Mouse (Mus musculus) C2C12 (cell line): ENCODE measurements at regions not wholly inside any gene's neighbourhood (a gene's known extent, or its start where the extent isn't known, plus 50 kb on each side); places are given as distances from the start of the nearest gene placed in this dataset.

Experiments used
- H3K27me3 ChIP-seq: one replicate; pipeline ENCODE4 v1.6.1; 2011; ENCODE audit not compliant: control insufficient read depth, insufficient read depth, insufficient read length
- H3K36me3 ChIP-seq: one replicate; pipeline ENCODE4 v1.6.1; 2011; ENCODE audit not compliant: control insufficient read depth, insufficient read depth
- H3K4me3 ChIP-seq: one replicate; pipeline ENCODE4 v1.5.1; 2011; ENCODE audit warnings: mild to moderate bottlenecking, control low read depth; ENCODE audit not compliant: poor library complexity, insufficient read depth, severe bottlenecking
- H3K79me2 ChIP-seq: one replicate; pipeline ENCODE4 v1.6.1; 2011; ENCODE audit not compliant: control insufficient read depth, insufficient read depth
- H3K79me3 ChIP-seq: one replicate; pipeline ENCODE4 v1.6.1; 2011; ENCODE audit warnings: low read depth, control low read depth
- H3ac ChIP-seq: one replicate; pipeline ENCODE3; 2011; ENCODE audit warnings: low read depth; ENCODE audit not compliant: control insufficient read depth, insufficient read length
- CEBPB ChIP-seq: IDR thresholded peaks from one replicate; pipeline ENCODE4 v1.6.1; 2011; ENCODE audit warnings: low read depth, mild to moderate bottlenecking, control low read depth, moderate library complexity
- CTCF ChIP-seq: IDR thresholded peaks from one replicate; pipeline ENCODE4 v1.5.1; 2011; ENCODE audit not compliant: control insufficient read depth, insufficient read depth, insufficient read length
- FOSL1 ChIP-seq: IDR thresholded peaks from one replicate; pipeline ENCODE4 v1.8.0; 2011; ENCODE audit warnings: mild to moderate bottlenecking, low read length; ENCODE audit not compliant: poor library complexity, insufficient read depth, severe bottlenecking
- MAX ChIP-seq: IDR thresholded peaks from one replicate; pipeline ENCODE4 v1.6.1; 2011; ENCODE audit warnings: mild to moderate bottlenecking, control low read depth
- MYOD1 ChIP-seq: IDR thresholded peaks from one replicate; pipeline ENCODE4 v1.6.1; 2011; ENCODE audit warnings: low read depth; ENCODE audit not compliant: control insufficient read depth, insufficient read length
- MYOG ChIP-seq: IDR thresholded peaks from one replicate; pipeline ENCODE4 v1.6.1; 2011; ENCODE audit not compliant: control insufficient read depth, insufficient read length; ENCODE audit errors: extremely low read depth
- USF1 ChIP-seq: IDR thresholded peaks from one replicate; pipeline ENCODE4 v1.6.1; 2011; ENCODE audit warnings: low read depth, mild to moderate bottlenecking, control low read depth, moderate library complexity

- H3ac ChIP-seq: no peak overlapping the region
- no peaks in the 10 kb centered on the region for H3K36me3 ChIP-seq
- H3K4me3 ChIP-seq: no peak overlapping the region
- no peaks in the 10 kb centered on the region for H3K79me3 ChIP-seq
- no peaks in the 10 kb centered on the region for H3K27me3 ChIP-seq
- H3K79me2 ChIP-seq: no peaks in the 10 kb centered on the region
- TF ChIP-seq MYOD1 (no peak), CTCF (no peak), USF1 (no peak), CEBPB (no peak), MAX (no peak), FOSL1 (no peak), MYOG (no peak)
Measured at GRCm38 (mm10) chr9:120733681-120734465, 162.6 kb downstream of the Rpl14 start.

- TF ChIP-seq USF1 (no peak), CEBPB (no peak), MYOD1 (peak; percentile 49), MAX (no peak), FOSL1 (no peak), CTCF (no peak), MYOG (no peak)
- Histone ChIP-seq H3K79me2 (no peaks in the 10 kb centered on the region), H3K27me3 (no peaks in the 10 kb centered on the region), H3ac (no peak overlapping the region), H3K4me3 (no peak overlapping the region), H3K36me3 (no peaks in the 10 kb centered on the region), H3K79me3 (no peaks in the 10 kb centered on the region)
Measured at GRCm38 (mm10) chr9:120735217-120735616, 164.0 kb downstream of the Rpl14 start.

- Histone ChIP-seq H3K79me2 (no peaks in the 10 kb centered on the region), H3ac (no peak overlapping the region), H3K4me3 (no peak overlapping the region), H3K27me3 (no peaks in the 10 kb centered on the region), H3K36me3 (no peaks in the 10 kb centered on the region), H3K79me3 (no peaks in the 10 kb centered on the region)
- TF ChIP-seq USF1 (peak; percentile 34), MAX (no peak), CTCF (no peak), CEBPB (no peak), MYOD1 (no peak), MYOG (no peak), FOSL1 (no peak)
Measured at GRCm38 (mm10) chr9:120737956-120738355, 166.7 kb downstream of the Rpl14 start.

GRCm38 (mm10) chr9:120739199-120739952, 168.1 kb downstream of the Rpl14 start:
- TF ChIP-seq MYOG: no peak
- TF ChIP-seq MAX: peak; percentile 22
- peak; percentile 8 for TF ChIP-seq USF1
- TF ChIP-seq FOSL1: no peak
- no peak for TF ChIP-seq CEBPB
- TF ChIP-seq MYOD1: no peak
- no peak for TF ChIP-seq CTCF
- H3K79me3 ChIP-seq: no peaks in the 10 kb centered on the region
- H3K79me2 ChIP-seq: no peaks in the 10 kb centered on the region
- H3K27me3 ChIP-seq: no peaks in the 10 kb centered on the region
- no peaks in the 10 kb centered on the region for H3K36me3 ChIP-seq
- no peak overlapping the region for H3ac ChIP-seq
- no peak overlapping the region for H3K4me3 ChIP-seq

- H3K36me3 ChIP-seq: no peaks in the 10 kb centered on the region
- H3ac ChIP-seq: no peak overlapping the region
- H3K79me2 ChIP-seq: no peaks in the 10 kb centered on the region
- H3K27me3 ChIP-seq: no peaks in the 10 kb centered on the region
- H3K4me3 ChIP-seq: no peak overlapping the region
- no peaks in the 10 kb centered on the region for H3K79me3 ChIP-seq
- no peak for TF ChIP-seq FOSL1
- TF ChIP-seq MYOD1: no peak
- TF ChIP-seq MYOG: no peak
- TF ChIP-seq MAX: no peak
- no peak for TF ChIP-seq CEBPB
- no peak for TF ChIP-seq CTCF
- no peak for TF ChIP-seq USF1
Measured at GRCm38 (mm10) chr9:120739953-120740524, 168.8 kb downstream of the Rpl14 start.
